Mouse (Mus musculus) spleen, adult 2 months (tissue): ENCODE data around the gene Helt. TPM values are rescaled to one million over a fixed set of nuclear protein-coding genes. Genes with fewer than 3 reads are reported as not detected.

Experiments
- DNase-seq, 2 experiments: peaks; one replicate each; pipeline versions ENCODE4 v3.0.0 to v3.0.0-alpha.2; 2012 to 2021; ENCODE audit warnings: low spot score in 2 of 2, low read depth in 1 of 2
- H3K27ac ChIP-seq: fragments of 200-500 bp; 2 replicates; pipeline ENCODE4 v1.5.1; 2012; ENCODE audit warnings: low read length, inconsistent platforms; ENCODE audit not compliant: insufficient read depth
- H3K27me3 ChIP-seq: fragments of 200-500 bp; 2 replicates; pipeline ENCODE4 v1.6.1; 2012; ENCODE audit warnings: mild to moderate bottlenecking, moderate library complexity, low read length, inconsistent platforms; ENCODE audit not compliant: control insufficient read depth, insufficient read depth
- H3K36me3 ChIP-seq: fragments of 200-500 bp; 2 replicates; pipeline ENCODE4 v1.6.1; 2012; ENCODE audit warnings: mild to moderate bottlenecking, low read length, inconsistent platforms; ENCODE audit not compliant: control insufficient read depth, insufficient read depth
- H3K4me1 ChIP-seq: fragments of 200-500 bp; 2 replicates; pipeline ENCODE4 v1.6.1; 2011; ENCODE audit warnings: inconsistent platforms; ENCODE audit not compliant: control insufficient read depth, insufficient read depth, insufficient read length
- H3K4me3 ChIP-seq: fragments of 200-500 bp; 2 replicates; pipeline ENCODE4 v1.5.1; 2011; ENCODE audit warnings: mild to moderate bottlenecking, inconsistent platforms; ENCODE audit not compliant: insufficient read depth, insufficient read length; ENCODE audit errors: extremely low read depth
- CTCF ChIP-seq: fragments of 200-500 bp; IDR thresholded peaks from 2 replicates; pipeline ENCODE4 v1.5.1; 2011; ENCODE audit warnings: mild to moderate bottlenecking, inconsistent platforms; ENCODE audit not compliant: insufficient read depth, insufficient read length, insufficient replicate concordance; ENCODE audit errors: extremely low read depth
- POLR2A ChIP-seq: fragments of 200-500 bp; IDR thresholded peaks from 2 replicates; pipeline ENCODE4 v1.6.1; 2011; ENCODE audit warnings: low read depth, low read length, inconsistent platforms
- WGBS: fragments of 180-500 bp; shearing (Covaris S2); methylation state at CpG from one replicate; pipeline ENCODE4 v1.1.7; 2018; 5-methylcytosine and 5-hydroxymethylcytosine counted together
- polyA plus RNA-seq: library from polyadenylated mRNA; depleted of rRNA; stranded (reverse); fragments of >200 nt; gene quantifications from 2 replicates; pipeline ENCODE4 v1.2.3, GENCODE M21; 2012

Helt gene
- polyA plus RNA-seq, 1 experiment = not detected

- Histone ChIP-seq H3K27ac (no peak overlapping the region), H3K36me3 (no peaks in the 10 kb centered on the region), H3K4me3 (no peak overlapping the region), H3K4me1 (no peaks in the 10 kb centered on the region; the same call in none of the 2 replicates), H3K27me3 (no peaks in the 10 kb centered on the region)
- no peak for TF ChIP-seq CTCF
- TF ChIP-seq POLR2A = no peak
- DNase-seq = no peak
- WGBS = 58% methylated on average over 5 of the region's 5 CpGs
Measured at GRCm38 (mm10) chr8:46331801-46332200, 37.3 kb upstream of the Helt start.

- no peak for TF ChIP-seq CTCF
- TF ChIP-seq POLR2A = no peak
- no peak for DNase-seq
- Histone ChIP-seq H3K4me1 (no peaks in the 10 kb centered on the region), H3K4me3 (no peak overlapping the region), H3K36me3 (no peaks in the 10 kb centered on the region), H3K27ac (no peak overlapping the region), H3K27me3 (no peaks in the 10 kb centered on the region)
- WGBS = 88% methylated on average over 4 of the region's 4 CpGs
Measured at GRCm38 (mm10) chr8:46329396-46329795, 34.9 kb upstream of the Helt start.

- Histone ChIP-seq H3K36me3 (no peaks in the 10 kb centered on the region), H3K4me1 (no peaks in the 10 kb centered on the region), H3K4me3 (no peak overlapping the region), H3K27me3 (no peaks in the 10 kb centered on the region), H3K27ac (no peak overlapping the region)
- no peak for DNase-seq
- TF ChIP-seq CTCF (no peak), POLR2A (no peak)
- 90% methylated on average over 7 of the region's 7 CpGs for WGBS
Measured at GRCm38 (mm10) chr8:46327284-46327683, 32.8 kb upstream of the Helt start.

- Histone ChIP-seq H3K36me3 (no peaks in the 10 kb centered on the region), H3K27ac (no peak overlapping the region), H3K4me1 (no peaks in the 10 kb centered on the region), H3K27me3 (no peaks in the 10 kb centered on the region), H3K4me3 (no peak overlapping the region)
- 87% methylated on average over 5 of the region's 5 CpGs for WGBS
- no peak for TF ChIP-seq CTCF
- TF ChIP-seq POLR2A = no peak
- no peak for DNase-seq
Measured at GRCm38 (mm10) chr8:46326715-46327114, 32.2 kb upstream of the Helt start.

- no peak for DNase-seq
- 86% methylated on average over 5 of the region's 5 CpGs for WGBS
- TF ChIP-seq CTCF (no peak), POLR2A (no peak)
- H3K4me1 ChIP-seq = no peaks in the 10 kb centered on the region
- H3K4me3 ChIP-seq = no peak overlapping the region
- no peaks in the 10 kb centered on the region for H3K27me3 ChIP-seq
- no peak overlapping the region for H3K27ac ChIP-seq
- H3K36me3 ChIP-seq = no peaks in the 10 kb centered on the region
Measured at GRCm38 (mm10) chr8:46324676-46325075, 30.2 kb upstream of the Helt start.

- 77% methylated on average over 5 of the region's 5 CpGs for WGBS
- DNase-seq = no peak
- Histone ChIP-seq H3K4me1 (no peaks in the 10 kb centered on the region), H3K4me3 (no peak overlapping the region), H3K36me3 (no peaks in the 10 kb centered on the region), H3K27me3 (no peaks in the 10 kb centered on the region), H3K27ac (no peak overlapping the region)
- TF ChIP-seq CTCF (no peak), POLR2A (no peak)
Measured at GRCm38 (mm10) chr8:46323672-46324191, 29.3 kb upstream of the Helt start.

- WGBS = 56% methylated on average over 2 of the region's 2 CpGs
Measured at GRCm38 (mm10) chr8:46322833-46323232, 28.4 kb upstream of the Helt start.

More at GRCm38 (mm10) chr8:46322833-46323232, 28.4 kb upstream of the Helt start:
- H3K27ac ChIP-seq = no peak overlapping the region
- H3K4me3 ChIP-seq = no peak overlapping the region
- no peak for DNase-seq
- no peak for TF ChIP-seq POLR2A
- TF ChIP-seq CTCF = no peak
- H3K4me1 ChIP-seq = no peaks in the 10 kb centered on the region
- H3K27me3 ChIP-seq = no peaks in the 10 kb centered on the region
- no peaks in the 10 kb centered on the region for H3K36me3 ChIP-seq
